Mouse (Mus musculus) cerebellum, adult 11-12 months (tissue): Measurements from ENCODE around the gene Echdc1.
"Not testable (repeated sequence)": the region's sequence is repeated elsewhere in the genome, so short reads cannot be mapped to it uniquely, and the experiment has no call there.

Experiments
- DNase-seq: peaks from one replicate; pipeline ENCODE4 v3.0.0; 2022

Echdc1 gene

DNA sequence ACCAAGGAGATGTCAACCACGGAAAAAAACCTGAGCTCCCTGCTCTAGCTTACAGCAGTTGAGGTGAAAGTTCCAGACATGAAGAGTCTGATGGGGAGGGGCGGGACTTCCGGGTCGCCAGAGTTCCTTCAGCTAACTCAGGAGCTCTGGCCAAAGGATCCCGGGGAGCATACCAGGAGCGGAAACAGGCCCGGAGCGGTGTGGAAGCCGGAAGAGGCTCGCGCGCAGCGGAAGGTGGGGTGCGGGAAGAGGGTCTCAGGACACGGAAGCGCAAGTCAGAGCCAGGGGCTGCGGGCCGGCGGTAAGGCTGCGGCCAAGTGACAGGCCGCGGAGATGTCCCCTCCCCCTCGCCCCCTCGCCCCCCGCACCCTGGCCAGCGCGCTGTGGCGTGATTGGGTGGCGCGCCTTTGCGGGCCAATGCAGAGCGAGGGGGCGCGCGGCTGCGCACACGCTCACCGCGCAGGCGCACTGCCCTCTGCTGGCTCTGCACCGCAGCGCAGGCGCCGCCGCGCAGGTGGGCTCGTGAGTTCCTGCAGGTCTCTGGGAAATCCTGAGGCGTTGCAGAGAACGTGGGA lies at the start of gene Echdc1:
Echdc1 (plus strand) TSS at position 103 of the 575 bp plus-strand sequence.
- peak; percentile 88 for DNase-seq

DNA sequence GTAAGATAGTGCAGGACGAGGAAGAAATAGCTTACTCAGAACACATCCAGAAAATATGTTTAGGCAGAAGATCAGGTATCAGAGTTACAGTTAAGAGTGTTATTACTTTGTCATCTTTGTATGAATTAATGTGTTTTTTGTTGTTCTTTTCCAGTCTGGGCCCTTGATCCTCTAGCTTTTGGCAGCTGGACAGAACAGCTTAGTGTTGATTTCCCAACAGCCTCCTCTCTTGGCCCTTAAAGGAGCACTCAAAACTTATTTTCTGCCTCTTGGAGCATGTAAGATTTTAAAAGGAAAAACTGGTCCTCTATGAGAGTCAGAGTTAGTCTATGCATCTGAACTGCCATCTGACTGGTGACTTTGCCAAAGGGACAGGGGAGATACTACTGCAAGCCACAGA lies 31.2 kb upstream of the Echdc1 start:
- DNase-seq, result no peak

DNA sequence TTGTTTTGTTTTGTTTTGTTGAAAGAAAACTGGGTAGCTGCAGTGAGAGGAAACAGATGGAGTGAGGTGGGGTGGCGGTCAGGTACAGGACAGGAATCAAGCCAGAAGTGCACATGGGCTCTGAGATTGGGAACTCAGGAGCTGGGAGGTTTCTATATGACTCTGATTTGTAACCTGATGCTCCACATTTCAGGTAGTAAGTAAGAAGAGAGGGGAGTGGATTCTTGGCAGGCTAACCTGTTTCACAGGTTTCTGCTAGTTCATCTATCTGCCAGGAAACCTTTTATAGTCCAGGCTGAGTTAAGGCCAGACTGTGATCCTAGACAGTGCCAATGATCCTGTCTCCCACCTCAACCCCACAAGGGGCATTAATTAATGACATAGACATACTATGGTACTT lies 27.2 kb upstream of the Echdc1 start:
- DNase-seq, result no peak

DNA sequence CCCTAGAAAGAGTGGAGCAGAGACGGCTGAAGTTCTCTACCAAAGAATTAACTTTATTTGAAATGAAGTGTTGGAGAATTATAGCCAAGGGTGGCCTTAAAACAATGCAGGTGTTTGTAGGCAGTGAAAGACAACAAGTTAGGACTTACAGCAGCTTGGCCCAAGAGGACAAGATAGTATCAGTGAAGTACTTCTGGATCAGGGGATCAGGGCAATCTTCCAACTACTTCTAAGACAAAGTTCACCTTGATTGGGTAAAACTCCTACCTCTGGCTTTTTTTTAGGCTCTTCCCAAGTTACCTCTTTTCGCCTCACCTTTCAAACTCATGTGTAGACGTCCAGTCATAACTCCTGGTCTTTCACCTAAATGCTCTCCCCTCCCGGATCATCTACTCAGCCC lies 10.7 kb upstream of the Echdc1 start:
- DNase-seq, result no peak

DNA sequence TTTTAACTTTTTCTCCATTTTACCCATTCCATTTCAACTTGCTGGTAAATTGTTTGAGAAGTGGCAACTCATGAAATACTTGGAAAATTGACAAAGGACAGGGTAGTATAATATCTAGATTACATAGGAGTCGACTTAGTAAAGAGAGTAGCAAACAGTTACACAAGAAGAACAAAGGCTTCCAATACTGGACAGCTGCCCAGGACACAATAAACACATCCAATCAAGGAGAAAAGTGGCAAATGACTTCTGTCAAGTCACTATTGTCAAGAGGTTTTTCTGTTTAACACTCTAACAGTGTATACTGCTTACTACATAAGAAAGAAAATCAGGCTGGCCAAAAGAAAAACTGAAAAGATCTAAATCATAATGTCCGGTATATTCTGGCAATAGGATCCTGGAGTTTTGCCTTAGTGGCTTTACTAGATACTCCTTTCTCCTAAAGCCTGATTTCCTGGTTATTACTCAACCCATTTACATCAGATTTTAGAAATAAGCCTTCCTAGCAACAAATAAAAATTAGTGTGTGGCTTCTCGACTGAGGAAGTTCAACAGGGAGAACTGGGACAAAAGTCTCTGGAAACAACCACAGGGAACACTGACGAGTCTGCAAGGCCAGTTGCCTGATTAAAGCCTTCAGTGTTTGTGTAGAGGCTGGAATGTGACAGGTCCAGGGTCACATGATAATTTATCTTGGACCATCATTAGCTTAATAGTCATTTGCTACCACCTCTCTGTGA lies 1.3 kb upstream of the Echdc1 start:
- DNase-seq, result no peak

DNA sequence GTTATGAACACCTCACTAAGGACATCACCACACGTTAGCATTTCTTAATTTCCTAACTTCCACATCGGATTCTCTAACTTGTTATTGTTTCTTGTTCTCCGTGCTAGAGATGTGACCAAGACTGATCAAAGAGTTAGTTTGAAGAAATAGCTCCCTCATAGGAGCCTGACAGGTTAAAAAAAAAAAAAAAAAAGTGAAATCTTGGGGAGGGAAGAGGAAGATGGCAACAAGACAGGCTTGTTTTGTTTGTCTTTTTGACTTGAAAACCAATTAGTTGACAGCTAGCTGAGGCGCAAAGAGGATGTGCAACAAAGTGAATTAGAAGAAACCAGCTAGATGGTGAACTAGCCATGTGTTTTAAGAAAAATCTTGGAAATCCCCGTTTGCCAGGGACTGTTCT lies 939 bp downstream of the Echdc1 start:
- no peak for DNase-seq

DNA sequence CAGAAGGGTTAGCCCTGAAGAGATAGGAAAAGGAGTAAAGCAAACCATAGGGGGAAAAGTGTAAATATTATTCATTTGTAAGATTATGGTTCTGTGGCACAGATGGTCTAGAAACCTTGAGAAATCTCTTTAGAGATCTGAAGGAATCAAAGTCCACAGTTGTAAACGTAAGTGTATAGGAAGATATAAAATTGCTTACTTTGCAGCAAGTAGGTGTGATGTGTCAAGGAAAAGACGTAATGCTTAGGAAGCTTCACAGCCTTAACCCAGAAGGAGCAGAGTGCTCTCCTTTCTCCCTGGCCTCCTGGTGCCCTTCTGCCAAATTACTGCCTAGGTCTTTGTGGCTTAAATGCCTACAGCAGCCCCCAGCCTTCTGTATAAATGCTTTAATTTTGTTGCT lies 11.9 kb downstream of the Echdc1 start:
- no peak for DNase-seq

DNA sequence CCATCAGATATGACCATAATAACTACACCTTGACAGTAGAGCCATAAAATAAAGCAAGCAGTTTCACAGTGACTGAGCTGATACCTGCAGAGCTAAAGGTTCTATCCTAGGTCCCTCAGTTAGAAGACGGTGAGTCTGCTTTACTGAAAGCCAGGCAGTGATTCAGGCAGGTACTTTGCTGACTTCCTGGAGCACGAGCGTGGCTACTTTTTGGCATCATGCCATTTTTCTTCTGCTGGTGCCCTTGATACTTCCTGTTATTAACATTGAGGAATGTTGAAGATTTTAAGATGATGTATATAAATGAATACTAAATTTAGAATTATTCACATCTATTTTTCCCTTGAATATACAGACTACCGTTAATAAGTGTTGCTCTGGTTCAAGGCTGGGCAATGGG lies 20.9 kb downstream of the Echdc1 start:
- DNase-seq, result no peak

DNA sequence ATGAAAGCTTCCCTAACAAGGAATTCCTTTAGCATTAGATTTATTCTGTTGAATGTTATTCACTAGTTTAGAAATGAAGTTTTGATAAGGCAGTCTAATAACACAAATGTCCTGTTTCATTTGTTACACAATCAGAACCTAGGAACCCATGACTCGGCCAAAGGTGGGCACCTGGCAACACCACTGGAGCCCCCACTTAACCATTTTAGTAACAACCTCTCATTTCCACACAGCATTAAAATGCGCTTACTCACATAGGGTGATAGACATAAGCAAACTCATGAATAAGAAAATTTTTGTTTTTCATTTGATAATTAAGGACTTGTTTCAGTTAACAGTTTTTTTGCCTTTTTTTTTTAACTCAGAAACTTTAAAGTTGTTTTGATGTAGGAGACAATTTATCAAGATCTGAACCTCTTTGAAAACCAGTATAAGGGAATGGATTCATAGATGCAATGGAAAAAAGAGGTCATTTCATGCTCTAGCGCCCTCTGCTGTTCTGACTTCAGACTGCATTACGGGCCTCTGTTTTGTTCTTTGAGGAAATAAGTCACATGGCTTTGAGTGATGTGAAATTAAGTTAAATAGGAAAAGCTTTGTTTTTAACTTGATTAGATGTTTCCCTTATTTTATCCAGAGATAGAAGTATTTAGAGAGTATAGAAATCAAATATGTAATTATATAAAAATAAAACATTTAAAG lies 25.5 kb downstream of the Echdc1 start:
- DNase-seq, result peak; percentile 17

DNA sequence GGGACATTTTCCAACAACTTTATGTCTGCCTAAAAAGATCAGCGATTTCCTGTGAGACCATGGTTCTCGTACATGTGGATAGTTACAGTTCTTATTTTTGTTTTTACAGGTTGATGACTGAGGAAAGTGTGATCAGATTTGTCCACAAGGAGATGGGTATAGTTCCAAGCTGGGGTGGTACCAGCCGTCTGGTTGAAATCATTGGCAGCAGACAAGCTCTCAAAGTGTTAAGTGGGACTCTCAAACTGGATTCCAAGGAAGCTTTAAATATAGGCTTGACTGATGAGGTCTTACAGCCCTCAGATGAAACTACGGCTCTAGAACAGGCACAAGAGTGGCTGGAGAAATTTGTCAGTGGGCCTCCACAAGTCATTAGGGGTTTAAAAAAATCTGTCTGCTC lies 31.3 kb downstream of the Echdc1 start:
- no peak for DNase-seq

DNA sequence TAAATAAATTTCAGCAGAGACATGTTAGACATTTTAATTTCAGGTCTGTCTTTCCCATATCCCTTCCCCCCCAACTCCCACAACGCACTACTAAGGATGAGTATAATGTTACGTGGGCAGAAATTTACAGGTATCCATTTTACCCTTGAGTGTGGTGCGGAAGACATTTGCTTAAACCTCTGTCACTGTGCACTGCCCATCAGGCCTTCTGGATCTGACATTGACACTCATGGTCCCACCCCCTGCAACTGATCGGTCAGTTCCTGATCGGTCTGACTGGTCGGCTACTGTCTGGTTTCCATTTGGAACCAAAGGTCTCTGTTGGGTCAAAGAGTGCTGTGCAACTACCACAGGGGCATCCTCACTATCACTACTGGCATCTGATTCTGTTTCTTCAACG lies 33.7 kb downstream of the Echdc1 start:
- no peak for DNase-seq

DNA sequence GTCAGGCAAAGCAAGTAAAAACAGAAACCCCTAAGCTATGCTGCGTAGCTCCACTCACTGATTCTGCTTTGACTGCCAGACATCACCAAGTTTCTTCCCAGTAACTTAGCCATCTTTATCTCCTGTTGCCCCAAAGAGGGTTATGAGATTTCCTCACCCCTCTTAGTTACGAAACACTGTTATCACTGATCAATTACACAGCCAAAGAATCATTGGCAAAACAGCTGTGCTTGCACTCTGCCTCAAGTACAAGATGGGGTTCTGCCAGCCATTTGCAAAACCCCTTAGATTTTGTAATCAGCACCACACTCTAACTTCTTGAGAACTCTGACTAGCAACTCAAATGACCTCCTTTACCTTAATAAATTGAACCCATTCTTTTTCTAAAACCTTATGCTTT lies 38.5 kb downstream of the Echdc1 start:
- no peak for DNase-seq

DNA sequence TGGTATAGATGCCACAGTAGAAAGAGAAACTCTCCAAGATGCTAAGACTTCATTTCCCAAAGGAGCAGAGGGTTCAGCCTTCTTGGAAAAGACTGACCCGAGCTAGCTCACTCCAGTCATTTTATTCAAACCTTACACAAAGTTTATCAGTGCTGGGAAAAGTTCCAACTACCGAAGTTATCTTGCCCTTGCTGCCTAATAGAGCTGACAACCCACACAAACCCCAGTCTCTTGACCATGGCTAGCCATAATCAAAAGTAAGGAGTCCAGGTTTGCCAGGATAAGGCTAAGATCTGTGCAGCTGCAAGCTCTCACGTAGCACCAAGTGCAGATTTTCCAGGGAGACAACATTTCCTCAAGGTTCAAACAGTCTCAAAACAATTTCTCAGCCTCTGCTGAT lies 39.6 kb downstream of the Echdc1 start:
- no peak for DNase-seq

DNA sequence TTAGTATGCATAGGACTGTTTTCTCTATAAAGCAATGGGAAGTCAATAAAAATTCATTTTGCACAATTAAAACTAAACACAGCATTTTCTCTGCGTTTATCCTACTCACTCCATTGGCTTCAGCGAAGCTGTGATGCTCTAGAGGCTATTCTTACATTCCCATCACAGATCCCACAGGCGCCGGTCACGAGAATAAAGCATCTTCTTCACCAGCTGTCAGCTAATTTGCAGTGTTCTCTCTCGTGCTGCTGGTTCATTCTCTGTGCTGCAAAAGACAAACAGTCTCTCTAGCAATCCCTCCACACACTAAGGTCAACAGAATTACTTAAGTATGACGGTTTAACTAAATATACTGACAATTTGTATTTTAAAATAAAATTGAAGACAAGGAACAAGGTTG lies 41.2 kb downstream of the Echdc1 start:
- DNase-seq, result peak; percentile 25

DNA sequence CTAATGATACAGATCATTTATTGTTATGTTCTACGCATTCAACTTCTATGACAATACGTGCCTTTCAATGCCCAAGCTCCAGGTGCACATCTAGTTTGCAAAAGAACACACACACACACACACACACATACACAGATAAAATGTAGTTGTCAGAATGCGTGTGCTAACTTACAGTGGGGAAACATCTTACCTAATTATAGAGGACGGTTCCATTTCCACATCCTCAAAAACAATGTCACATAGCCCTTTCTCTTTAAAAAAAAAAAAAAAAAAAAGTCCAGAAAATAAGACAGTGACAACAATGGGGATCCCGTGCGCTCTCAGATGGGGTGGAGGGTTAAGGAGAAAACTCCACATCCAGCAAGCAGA lies 48.1 kb downstream of the Echdc1 start:
- DNase-seq, result no peak

DNA sequence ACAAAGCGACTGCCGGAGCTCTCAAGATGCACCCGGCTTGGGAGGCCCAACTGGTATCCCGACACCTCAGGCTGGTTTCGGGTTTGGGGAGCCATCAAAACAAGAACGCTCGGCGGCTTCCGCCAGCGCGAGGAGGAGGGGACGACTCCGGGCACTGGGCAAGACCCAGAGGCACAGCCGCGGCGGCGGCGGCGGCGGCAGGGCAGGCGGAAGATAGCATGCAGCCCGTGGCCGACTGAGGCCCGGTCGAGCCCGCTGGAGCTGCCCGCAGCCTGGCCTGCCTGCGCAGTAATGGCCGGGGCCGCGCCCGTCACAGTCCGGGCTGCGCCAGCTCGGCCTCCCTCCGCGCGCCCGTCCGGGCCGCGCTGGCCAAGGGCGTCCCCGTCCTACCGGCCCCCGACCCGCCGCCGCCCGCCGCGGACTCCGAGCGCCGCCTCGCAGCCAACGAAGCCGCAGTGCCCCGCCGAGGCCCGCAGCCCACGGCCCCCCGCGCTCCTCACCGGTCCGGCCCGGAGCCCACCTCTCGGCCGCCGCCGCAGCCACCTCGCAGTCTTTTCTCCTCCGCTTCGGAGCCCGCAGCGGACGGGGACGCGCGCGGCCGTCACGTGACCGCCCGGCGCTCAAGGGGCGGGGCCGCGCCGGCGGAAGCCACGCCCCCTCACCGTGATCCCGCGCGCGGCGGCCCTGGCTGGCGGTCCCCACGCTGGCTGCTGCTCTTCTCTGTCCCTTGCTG lies 48.7 kb downstream of the Echdc1 start:
- peak; percentile 92 for DNase-seq

DNA sequence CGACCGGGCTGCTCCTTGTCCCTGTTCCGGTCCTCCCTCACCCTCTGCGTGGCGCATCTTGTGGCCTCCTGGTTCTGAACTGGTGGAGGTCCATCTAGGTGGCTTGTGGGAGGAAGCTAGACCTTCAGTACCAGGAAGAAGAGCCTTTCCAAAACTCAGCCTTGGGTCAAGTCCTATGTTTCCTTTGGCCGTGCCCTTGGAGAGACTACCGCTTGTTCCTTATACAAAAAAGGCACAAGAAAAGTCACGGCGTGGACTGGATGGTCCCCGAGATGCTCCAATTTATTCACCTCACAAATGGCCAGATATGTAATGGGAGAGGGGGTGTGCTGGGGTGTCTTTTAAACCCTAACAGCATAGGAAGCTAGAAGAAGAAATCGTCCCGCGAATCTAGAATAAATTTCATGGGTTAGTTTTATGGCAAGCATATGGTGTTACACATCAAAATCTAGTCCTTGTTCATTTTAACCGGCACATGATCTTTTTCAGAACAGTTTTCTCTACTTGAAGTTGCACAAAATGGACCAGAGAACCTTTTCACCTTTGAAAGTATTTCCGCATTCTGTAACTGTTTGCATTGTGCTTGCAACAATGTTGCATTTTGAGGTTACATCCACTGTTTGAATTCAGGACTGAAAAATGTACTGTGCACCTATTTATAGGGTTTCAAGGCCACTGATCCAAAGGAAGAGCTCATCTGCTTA lies 49.4 kb downstream of the Echdc1 start, which contains the start of gene Rnf146:
Rnf146 (minus strand) TSS at position 246 of the 704 bp plus-strand sequence.
- no peak for DNase-seq

DNA sequence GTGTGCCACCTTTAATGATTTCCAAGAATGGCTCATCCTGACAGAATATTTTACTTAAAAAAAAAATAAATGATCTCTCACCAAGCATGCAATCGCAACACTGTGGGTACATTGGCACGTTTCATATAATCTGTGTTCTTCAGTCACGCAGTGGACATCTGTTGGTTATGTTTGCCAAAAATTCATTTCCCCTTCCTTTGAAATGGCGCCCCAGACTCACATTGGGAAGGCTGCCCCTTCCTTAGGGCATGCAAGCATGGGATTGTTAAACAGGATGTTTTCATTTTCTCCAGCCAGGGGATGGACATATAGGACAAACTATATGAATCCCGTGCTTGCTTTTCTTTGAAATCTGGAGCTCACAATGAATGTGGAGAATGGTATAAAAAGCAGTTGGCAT lies 61.1 kb downstream of the Echdc1 start:
- DNase-seq, result no peak

DNA sequence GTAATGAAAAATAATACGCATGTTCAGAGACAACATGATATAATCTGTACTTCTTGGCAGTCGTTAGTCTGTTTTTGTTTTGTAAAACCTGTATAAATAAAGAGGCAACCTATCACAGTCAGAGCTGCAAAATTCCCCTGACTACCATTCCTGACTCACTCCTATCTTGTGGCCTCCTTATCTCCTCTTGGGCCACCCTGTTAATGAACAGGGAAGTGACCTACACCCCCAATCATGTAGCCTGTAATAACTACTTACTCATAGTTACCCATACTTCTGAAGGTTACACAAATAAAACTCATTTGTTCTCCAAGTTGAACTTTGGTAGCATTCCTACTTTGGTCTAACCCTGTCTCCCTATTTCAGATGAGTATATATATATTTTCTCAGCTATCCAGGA lies 68.6 kb downstream of the Echdc1 start:
- DNase-seq, result no peak

DNA sequence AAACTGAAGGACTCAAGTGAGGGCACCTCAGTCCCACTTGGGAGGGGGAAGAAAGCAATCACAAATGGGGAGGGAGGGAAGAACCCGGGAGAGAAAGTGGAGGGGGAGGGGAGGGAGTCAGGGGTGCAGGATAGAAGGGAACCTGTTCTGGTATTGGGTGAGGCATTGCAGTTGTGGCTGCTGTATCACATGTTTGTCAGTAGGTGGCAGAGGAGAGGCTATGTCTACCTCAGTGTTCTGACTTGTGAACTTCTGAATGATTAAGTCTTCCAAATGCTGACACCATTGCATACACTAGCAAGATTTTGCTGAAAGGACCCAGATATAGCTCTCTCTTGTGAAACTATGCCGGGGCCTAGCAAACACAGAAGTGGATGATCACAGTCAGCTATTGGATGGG lies 81.9 kb downstream of the Echdc1 start:
- DNase-seq, result not testable (repeated sequence)
